Mouse (Mus musculus) bone marrow macrophage, adult 2 months (primary cell): ENCODE results near the gene Iqschfp. TPM values are rescaled to one million over a fixed set of nuclear protein-coding genes. Genes with fewer than 3 reads are reported as not detected.

Experiments used
- H3K27ac ChIP-seq: 2 replicates; pipeline ENCODE4 v1.5.1; 2012; ENCODE audit warnings: low read depth, low read length; ENCODE audit not compliant: insufficient read depth
- H3K4me1 ChIP-seq: 2 replicates; pipeline ENCODE4 v1.6.1; 2012; ENCODE audit warnings: low read length; ENCODE audit not compliant: control insufficient read depth, insufficient read depth
- H3K4me3 ChIP-seq: 2 replicates; pipeline ENCODE4 v1.5.1; 2012; ENCODE audit warnings: mild to moderate bottlenecking, low read length, moderate library complexity; ENCODE audit not compliant: insufficient read depth
- CTCF ChIP-seq: IDR thresholded peaks from 2 replicates; pipeline ENCODE4 v1.5.1; 2012; ENCODE audit warnings: low read depth, mild to moderate bottlenecking, low read length, moderate library complexity
- POLR2A ChIP-seq: IDR thresholded peaks from 2 replicates; pipeline ENCODE4 v1.6.1; 2012; ENCODE audit warnings: mild to moderate bottlenecking, low read depth, low read length, borderline replicate concordance
- polyA plus RNA-seq: library from polyadenylated mRNA; stranded (reverse); fragments of >200 nt; gene quantifications from 2 replicates; pipeline ENCODE4 v1.2.4, GENCODE M21; 2012; ENCODE audit not compliant: missing spikeins, insufficient read depth, insufficient read length

Gene Iqschfp
- polyA plus RNA-seq, 1 experiment: not detected

DNA sequence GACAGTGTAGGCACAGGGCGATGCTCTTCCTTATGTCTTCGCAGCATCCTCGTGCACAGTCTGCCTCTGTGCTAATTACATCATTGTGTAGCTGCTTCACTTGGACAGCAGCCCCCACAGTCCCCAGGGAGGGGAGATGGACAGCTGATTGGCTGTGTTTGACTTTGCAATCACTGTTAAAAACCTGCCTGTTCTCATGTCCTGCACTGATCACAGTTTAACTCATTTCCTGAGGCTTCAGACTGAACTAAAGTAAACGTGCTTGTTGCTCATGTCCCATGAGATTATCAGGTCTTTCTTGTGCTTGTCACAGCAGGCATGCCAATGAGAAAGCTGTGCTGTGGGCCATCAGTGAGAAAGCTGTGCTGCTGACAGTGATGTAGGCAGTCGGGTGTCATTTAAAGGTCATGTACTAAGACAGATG lies 60.5 kb downstream of the Iqschfp start:
- TF ChIP-seq POLR2A (no peak), CTCF (no peak)
- H3K4me3 ChIP-seq: no peak overlapping the region
- H3K4me1 ChIP-seq: no peaks in the 10 kb centered on the region
- no peak overlapping the region for H3K27ac ChIP-seq

DNA sequence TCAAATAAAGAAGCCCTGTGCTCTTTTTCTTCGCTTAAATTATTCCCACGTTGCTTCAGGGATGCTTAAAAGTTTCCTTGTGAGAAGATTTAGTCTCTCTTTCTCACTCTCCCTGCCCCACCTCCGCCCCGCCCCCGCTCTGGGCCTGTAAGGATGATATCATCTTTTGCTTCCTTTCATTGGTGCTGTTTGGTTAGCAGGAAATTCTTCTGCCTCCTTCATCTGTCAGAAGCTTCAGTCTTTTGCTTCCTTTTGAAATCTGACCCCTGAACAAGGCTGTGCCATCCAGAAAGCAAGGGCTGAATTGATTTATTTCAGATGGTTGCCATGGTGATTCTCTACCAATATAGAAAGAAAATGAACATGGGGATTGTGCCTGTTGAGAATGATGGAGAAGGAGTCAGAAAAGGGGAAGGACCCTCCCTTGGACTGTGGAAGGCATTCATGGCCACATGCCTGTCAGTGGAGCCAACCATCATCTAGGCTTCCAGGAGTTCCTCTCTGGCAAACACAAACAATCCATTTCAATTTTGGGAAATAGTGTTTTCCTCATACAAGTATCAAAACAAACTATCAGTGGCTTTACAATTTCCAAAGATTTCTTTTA lies 62.5 kb downstream of the Iqschfp start:
- Histone ChIP-seq H3K27ac (no peak overlapping the region), H3K4me3 (no peak overlapping the region), H3K4me1 (no peaks in the 10 kb centered on the region)
- TF ChIP-seq POLR2A (no peak), CTCF (no peak)

DNA sequence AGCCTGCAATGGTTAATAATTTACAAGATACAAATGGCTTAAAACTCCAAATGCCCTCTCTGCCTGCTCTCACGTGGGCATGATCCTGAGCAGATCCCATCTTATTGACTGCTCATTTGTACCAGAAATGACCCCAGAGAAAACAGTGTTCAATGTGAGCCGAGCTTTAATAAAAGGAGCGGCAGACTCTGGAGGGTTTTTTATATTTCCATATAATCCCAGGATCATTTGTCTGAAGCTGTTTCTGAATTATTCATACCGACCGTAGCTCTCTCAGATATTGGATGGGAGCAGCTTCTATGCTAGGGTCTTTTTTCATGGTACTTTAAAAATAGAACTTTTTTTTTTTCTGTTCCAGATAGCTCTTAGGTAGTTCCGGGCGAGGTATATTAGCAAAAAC lies 67.6 kb downstream of the Iqschfp start:
- no peak overlapping the region for H3K4me3 ChIP-seq
- H3K27ac ChIP-seq: no peak overlapping the region
- no peaks in the 10 kb centered on the region for H3K4me1 ChIP-seq
- TF ChIP-seq CTCF (no peak), POLR2A (no peak)

DNA sequence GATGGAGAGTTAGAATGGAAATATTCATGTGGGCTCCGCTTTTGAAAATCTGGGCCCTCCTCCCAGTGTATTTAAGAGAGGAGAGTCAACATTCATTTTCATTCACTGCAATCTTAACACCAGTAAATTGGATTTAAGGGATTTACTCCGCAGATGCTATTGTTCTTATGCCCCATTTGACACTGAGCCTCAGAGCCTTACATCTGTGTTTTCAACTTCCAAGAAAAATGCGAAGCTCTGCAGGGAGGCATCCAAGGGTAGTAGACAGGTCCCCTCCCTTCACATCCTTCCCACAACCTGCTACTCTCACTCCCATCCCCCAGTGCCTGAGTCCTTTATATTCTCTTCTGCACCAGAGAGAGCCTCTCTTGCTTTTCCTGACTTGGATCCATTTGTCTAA lies 68.1 kb downstream of the Iqschfp start:
- Histone ChIP-seq H3K4me1 (no peaks in the 10 kb centered on the region), H3K4me3 (no peak overlapping the region), H3K27ac (no peak overlapping the region)
- no peak for TF ChIP-seq CTCF
- TF ChIP-seq POLR2A: no peak

DNA sequence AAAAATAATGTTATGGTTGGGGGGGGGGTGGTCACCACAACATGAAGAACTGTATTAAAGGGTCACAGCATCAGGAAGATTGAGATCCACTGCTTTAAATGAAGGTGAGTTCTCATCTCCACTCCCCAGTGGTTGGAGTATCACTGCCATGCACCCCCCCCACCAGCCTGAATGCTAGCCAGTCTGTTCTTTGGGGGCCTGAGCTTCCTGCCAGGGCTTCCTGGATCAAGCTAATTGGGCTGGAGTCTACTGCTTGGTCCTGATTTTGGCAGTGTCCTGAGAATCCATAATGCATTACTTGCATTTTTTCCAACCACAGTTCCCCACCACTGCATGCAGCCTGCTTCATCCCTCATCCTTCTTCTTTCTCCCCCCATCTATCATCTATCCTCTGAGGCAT lies 68.7 kb downstream of the Iqschfp start:
- no peak overlapping the region for H3K27ac ChIP-seq
- H3K4me1 ChIP-seq: no peaks in the 10 kb centered on the region
- H3K4me3 ChIP-seq: no peak overlapping the region
- TF ChIP-seq POLR2A (no peak), CTCF (no peak)

DNA sequence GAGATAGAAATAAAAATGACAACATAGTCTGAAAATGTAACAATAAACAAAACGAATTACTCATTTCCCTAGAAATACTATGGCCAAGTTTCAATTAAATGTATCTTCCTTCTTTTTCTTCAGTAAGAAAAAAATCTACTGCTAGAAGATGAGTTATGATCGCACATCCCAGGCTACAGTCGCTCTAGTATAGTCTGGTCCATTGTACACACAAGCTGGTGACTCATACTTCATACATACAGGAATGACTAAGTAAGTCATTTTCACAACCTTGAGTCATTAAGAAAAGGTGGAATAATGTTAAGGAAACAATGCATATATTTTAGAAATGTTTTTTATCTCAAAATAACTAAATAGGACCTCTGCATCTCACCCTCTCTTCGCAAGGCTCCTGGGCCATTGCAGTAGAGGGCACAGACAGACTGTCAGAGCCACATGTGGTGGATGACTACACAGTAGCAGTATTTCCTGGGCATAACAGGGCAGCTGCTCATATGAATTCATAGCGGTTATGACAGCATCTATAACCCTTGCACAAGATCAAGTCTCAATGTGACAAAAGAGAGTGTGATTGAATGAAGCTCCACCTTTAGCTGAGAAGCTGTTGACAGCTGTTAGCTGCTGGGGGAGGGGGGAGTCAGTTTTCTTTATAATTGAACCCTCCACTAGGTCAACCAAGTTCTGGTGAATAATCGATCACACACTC lies 70.1 kb downstream of the Iqschfp start:
- H3K27ac ChIP-seq: no peak overlapping the region
- no peaks in the 10 kb centered on the region for H3K4me1 ChIP-seq
- no peak for TF ChIP-seq CTCF
- no peak for TF ChIP-seq POLR2A
- no peak overlapping the region for H3K4me3 ChIP-seq

DNA sequence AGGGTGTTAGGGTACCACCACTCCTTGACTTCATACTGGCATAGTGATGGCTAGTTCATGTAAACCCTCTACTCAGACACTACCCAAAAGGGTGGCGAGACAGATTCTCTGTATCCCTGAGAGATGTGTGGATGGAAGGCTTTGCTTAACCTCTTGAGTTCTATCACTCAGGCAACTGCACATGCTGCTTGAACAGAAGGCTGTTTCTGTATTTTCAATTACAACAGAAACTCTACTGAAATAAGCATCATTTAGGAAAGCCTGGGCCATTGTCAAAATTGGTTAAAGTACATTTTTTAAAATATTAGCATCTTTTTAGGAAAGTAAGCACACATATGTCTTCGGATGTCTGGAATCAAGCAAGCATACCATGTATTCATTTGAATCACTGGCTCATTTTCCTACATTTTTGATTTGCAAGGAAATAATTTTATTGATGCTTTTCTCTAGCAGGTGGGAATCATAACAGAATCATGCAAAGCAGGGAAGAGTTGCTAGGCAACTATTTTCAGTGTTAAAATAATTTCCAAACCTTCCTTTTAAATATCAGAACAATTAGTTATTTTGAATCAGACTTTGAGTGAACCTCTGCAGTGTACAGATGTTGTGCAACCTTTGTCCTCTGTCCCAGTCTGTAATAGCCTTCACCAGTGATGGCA lies 82.4 kb downstream of the Iqschfp start:
- no peak overlapping the region for H3K27ac ChIP-seq
- no peaks in the 10 kb centered on the region for H3K4me1 ChIP-seq
- TF ChIP-seq CTCF (no peak), POLR2A (no peak)
- H3K4me3 ChIP-seq: no peak overlapping the region

DNA sequence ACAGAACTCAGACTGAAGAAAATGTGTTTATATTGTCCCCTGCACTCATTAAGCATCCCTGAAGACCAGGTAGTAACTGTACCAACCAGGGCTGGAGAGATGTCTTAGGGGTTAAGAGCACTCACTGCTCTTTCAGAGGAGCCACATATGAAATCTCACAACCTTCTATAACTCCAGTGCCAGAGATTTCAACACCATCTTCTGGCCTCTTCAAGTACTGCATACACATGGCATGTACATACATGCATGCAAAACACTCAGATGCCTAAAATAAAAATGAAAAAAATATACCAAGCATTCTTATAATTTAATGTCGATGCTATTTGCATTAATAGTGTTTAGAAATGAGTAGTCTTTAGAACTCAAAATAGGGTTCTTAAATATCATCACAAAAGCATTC lies 88.0 kb downstream of the Iqschfp start:
- Histone ChIP-seq H3K4me3 (no peak overlapping the region), H3K27ac (no peak overlapping the region), H3K4me1 (no peaks in the 10 kb centered on the region)
- TF ChIP-seq CTCF: no peak
- no peak for TF ChIP-seq POLR2A

DNA sequence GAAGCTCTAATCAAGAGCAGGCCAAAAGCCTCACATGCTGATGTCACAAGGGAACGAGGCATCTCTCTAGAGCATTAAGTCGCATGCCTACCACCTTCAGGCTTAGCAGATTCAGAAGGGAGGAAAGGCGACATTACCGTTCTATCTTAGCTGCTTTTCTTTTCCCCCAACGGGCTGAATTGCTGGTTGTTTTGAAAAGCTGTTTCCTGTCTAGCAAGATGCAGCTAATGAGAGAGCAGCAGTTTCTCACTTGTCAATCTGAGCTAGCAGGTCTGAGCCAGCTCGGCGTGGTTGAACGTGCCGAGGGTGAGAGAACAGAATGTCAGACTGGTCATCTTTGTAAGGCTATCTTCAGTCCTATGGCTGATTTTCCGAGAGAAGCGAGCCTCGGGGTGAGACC lies 91.3 kb downstream of the Iqschfp start:
- TF ChIP-seq CTCF: no peak
- TF ChIP-seq POLR2A: no peak
- H3K4me3 ChIP-seq: no peak overlapping the region
- no peaks in the 10 kb centered on the region for H3K4me1 ChIP-seq
- H3K27ac ChIP-seq: no peak overlapping the region

DNA sequence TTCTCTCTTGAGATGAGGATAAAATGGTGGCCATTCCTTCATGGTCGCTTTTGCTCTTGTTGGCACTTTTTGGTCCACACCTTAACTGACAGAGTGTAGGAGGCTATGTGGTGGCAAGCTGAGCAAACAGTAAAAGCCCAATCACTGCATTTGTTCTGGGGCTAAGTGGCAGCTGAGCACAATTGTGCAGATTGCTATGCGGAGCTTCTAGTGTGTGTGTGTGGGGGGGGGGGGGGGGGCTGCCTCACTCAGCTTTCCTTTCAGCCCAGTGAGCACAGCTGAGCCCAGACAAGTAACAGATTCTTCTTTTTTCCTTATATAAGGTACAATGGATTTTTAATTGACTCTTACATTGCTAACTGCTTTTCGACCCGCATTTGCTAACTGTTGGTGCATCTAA lies 110.4 kb downstream of the Iqschfp start:
- Histone ChIP-seq H3K4me1 (no peaks in the 10 kb centered on the region), H3K27ac (no peak overlapping the region), H3K4me3 (no peak overlapping the region)
- no peak for TF ChIP-seq CTCF
- no peak for TF ChIP-seq POLR2A
